Mouse (Mus musculus): ENCODE results near the gene Gm20831.
"Not testable (repeated sequence)": the region's sequence is repeated elsewhere in the genome, so short reads cannot be mapped to it uniquely, and the experiment has no call there.

Gm20831 gene

GRCm38 (mm10) chrY:17874441-17874840 lies at the start of gene Gm20831, which contains the start of gene Gm20772:
Gm20831 (plus strand) TSS chrY:17874741.
Gm20772 (plus strand) TSS chrY:17874741.
- DNase-seq: not testable (repeated sequence)

- not testable (repeated sequence) for DNase-seq
Measured at GRCm38 (mm10) chrY:17846166-17846565, 28.4 kb upstream of the Gm20831 start, which contains the start of gene Gm21904. Gm21904 (minus strand) TSS chrY:17846266.

GRCm38 (mm10) chrY:17937230-17937629 lies 62.7 kb downstream of the Gm20831 start, which contains the start of gene Srsy:
Srsy (minus strand) TSS chrY:17937330.
- DNase-seq: not testable (repeated sequence)
